Mouse (Mus musculus): ENCODE measurements around the gene Ptprh.

Gene Ptprh

GRCm38 (mm10) chr7:4501558-4502397 is 102.1 kb downstream of the Ptprh start, which contains the start of gene Ppp1r12c:
Gene Ppp1r12c (minus strand): TSS chr7:4501680.
- DNase-seq (ENCODE audit: low read depth): peak; percentile 93

GRCm38 (mm10) chr7:4500892-4501471 is 102.9 kb downstream of the Ptprh start:
- peak; percentile 70 for DNase-seq (ENCODE audit: low read depth)

GRCm38 (mm10) chr7:4499034-4499433 is 104.8 kb downstream of the Ptprh start:
- no peak for DNase-seq (ENCODE audit: low read depth)

Measured in naive thymus-derived CD4-positive, alpha-beta T cell, adult 2 months (primary cell).